Mouse (Mus musculus) testis, postnatal 10 days (tissue): Measurements from ENCODE around the gene Plcd3.

Experiments used
- DNase-seq: peaks from one replicate; pipeline ENCODE4 v3.0.0; 2021; ENCODE audit warnings: low spot score

The Plcd3 gene

GRCm38 (mm10) chr11:103066191-103067050 lies 35.0 kb downstream of the Plcd3 start:
- no peak for DNase-seq

GRCm38 (mm10) chr11:103058499-103059085 lies 42.9 kb downstream of the Plcd3 start:
- peak; percentile 35 for DNase-seq

GRCm38 (mm10) chr11:103056636-103057035 lies 44.8 kb downstream of the Plcd3 start:
- DNase-seq: no peak

GRCm38 (mm10) chr11:103054798-103055197 lies 46.7 kb downstream of the Plcd3 start:
- DNase-seq: peak; percentile 86

- DNase-seq: peak; percentile 36
Measured at GRCm38 (mm10) chr11:103053191-103054076, 48.0 kb downstream of the Plcd3 start.

DNA sequence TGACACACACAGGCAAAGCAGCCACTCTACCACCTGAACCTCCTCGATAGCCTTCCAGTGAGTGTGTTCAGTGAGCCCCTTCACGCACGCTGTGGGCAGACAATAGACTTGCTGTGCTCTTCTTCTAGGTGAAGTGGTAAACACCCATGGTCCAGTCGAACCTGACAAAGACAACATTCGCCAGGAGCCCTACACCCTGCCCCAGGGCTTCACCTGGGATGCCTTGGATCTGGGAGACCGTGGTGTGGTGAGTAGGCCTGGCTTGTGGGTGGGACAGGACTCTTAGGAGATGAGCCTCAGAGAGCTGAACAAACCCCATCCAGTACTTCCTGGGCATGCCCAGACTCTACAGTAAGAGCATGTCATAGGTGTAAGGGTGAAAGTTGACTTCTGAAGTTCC lies 49.4 kb downstream of the Plcd3 start:
- peak; percentile 38 for DNase-seq

DNA sequence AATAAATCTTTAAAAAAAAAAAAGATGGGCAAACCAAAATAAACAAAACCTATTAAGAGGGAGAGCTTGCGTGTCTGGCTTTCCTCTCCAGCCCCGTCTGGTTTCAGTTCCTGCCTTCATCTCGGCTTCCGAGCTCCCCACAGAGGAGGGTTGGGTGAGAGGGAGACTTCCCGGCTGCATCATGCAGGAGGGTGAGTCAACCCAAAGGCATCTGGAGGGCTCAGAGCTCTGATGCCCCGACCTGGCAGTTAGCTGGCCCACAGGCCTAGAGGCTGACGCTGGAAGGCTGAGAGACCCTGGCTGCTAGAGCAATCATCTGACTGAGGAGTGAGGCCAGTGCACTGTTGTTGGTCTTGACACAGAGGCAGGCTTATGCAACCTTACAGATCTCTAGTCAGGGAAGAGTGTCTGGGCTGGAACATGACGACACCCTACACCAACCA lies 50.2 kb downstream of the Plcd3 start:
- peak; percentile 42 for DNase-seq

DNA sequence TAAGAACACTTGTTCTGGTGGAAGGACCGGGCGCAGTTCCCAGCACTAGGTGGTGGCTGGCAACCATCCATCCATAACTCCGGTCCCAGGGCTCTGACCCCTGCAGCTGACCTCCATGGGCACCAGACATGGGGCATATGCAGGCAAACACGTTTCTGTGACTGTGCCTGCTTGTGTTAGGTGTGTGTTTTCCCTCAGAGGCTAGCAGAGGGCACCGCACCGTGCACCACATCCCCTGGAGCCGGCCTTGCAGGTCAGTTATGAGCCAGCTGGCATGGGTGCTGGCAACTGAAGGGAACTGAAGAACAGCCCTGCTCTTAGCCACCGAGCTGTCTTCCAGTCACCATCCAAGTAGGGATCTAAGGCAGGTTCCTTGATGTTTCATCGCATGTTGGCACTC lies 51.3 kb downstream of the Plcd3 start:
- no peak for DNase-seq

- no peak for DNase-seq
Measured at GRCm38 (mm10) chr11:103049611-103050010, 51.8 kb downstream of the Plcd3 start.

DNA sequence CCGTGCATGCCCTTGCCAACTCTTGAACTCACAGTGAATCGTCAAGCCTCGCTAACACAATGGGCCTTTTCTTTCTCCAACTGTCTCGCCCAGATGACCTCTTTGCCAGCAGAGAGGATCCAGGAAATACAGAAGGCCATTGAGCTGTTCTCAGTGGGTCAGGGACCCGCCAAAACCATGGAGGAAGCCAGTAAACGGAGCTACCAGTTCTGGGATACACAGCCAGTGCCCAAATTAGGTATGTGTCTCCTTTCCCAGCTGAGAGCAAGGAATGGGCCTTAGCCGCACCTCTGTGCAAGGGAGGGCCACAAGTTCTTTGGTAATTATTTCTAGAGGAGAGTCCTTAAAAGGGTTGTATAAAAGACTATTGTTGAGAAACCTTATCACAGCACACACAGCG lies 55.2 kb downstream of the Plcd3 start:
- DNase-seq: no peak

- no peak for DNase-seq
Measured at GRCm38 (mm10) chr11:103043982-103044381, 57.5 kb downstream of the Plcd3 start.

DNA sequence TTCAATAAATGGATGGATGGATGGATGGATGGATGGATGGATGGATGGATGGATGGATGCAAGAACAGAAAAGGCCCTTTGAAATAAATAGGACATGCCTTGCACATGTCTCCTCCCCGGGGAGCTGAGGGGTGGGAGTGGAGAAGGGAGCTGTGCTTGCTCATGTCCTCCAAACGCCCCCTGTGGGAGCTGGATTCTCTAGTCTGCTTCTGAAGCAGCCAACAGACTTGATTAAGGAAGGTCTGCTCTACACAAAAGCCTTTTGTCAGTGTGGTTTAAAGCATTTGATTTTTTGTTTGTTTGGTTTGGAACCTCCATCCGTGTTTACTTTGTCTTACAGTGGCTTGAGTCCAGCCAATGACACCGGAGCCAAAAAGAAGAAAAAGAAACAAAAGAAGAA lies 58.6 kb downstream of the Plcd3 start:
- no peak for DNase-seq

DNA sequence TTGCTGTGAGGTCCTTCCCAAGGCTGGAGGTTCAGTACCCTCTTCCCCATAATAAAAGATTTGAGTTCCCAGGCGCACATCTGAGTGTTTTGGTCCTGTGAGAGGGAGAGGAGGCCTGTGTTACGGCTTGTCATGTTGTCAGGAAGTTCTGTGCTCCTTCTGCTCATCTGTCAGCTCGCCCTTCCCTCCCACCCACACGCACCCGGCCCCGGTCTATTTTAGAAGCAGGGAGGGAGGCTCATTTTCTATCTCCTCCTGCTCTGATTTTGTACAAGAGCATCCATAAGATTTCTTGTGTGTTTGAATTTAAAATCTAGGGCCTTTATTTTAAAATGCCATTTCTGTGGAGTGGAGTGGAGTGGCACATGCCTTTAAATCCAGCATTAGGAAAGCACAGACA lies 63.4 kb downstream of the Plcd3 start:
- DNase-seq: no peak

DNA sequence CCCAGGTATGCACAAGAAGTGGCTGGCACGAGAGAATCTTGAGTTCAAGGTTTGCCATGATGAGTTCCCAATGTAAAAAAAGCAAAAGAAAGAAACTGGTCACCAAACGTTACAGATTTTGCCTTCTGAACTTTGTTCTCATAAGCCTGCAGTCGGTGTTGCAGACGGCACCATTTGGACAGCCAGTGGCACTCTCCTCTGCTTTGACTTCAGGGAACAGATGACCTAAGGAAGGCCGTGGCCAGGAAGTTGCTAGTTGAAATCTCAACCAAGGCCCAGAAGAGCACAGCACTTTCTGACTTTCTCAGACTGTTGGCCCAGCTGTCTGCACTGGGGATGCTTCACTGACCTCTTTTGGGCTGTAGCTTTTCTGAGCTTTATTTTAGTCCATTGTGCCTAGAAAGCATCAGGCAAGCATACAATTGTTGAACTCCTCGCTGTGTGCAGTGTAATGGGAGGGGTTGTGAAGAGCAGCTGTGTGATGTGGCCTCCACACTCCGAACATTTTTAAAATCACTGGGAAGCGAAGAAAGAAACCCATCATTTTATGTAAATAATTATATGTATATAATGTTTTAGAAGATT lies 64.5 kb downstream of the Plcd3 start:
- DNase-seq: no peak

GRCm38 (mm10) chr11:103035007-103035406 lies 66.5 kb downstream of the Plcd3 start:
- no peak for DNase-seq

GRCm38 (mm10) chr11:103033030-103033429 lies 68.4 kb downstream of the Plcd3 start:
- no peak for DNase-seq

DNA sequence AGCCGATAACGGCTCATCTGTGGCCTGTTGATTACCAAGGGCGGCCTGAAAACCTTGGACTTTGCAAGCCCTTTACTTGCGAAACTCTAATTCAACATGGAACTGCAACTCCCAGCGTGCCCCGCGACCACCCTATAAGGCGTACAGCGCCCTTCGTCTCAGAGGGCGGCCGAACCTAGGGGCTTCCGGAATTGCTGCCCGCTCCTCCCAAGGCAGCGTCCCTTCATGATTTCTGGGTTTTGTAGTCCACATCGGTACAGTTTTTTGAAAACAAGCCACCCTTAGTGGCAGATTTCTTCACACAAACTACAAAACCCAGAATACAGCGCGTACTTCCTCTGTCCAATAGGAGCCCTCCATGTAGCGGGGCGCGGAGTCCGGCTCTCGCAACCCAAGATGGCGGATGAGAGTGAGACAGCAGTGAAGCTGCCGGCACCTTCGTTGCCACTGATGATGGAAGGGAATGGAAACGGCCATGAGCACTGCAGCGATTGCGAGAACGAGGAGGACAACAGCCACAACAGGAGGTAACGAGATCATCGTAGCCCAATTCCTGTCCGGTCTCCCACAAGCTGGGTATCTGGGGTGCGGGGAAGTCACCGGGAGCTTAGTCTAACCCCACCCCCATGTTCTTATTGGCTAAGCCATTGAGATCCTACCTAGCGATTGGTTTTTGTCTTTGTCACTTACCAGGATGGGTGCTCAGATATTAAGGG lies 73.1 kb downstream of the Plcd3 start, which contains the start of the genes Nmt1 and Dcakd:
TSS of gene Nmt1 (plus strand) at position 15 of the 716 bp plus-strand sequence.
TSS of gene Dcakd (minus strand) at position 158 of the 716 bp plus-strand sequence.
- peak; percentile 92 for DNase-seq

- DNase-seq: no peak
Measured at GRCm38 (mm10) chr11:103027570-103028175, 73.8 kb downstream of the Plcd3 start.

GRCm38 (mm10) chr11:103026901-103027300 lies 74.6 kb downstream of the Plcd3 start:
- DNase-seq: no peak

DNA sequence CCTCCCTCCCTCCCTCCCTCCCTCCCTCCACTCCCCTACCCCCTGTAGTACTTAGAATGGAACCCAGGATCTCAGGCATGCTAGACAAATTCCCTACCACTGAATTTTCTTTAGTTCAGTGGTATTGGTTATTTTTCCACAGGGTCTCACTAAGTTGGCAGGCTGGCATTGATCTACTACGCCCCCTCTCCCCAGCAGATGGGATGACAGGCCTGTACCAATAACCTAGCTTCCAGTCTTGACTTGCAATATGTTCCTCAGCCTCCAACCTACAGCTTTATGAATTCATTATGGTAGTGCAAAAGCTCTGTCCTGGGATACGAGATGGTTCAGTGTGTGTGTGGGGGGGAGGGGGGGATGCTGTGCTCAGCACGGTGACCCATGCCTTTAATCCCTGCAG lies 77.5 kb downstream of the Plcd3 start:
- DNase-seq: no peak
